Mouse (Mus musculus) T-helper 17 cell (primary cell): ENCODE results near the gene Gm14085.
"Not testable (repeated sequence)": the region's sequence is repeated elsewhere in the genome, so short reads cannot be mapped to it uniquely, and the experiment has no call there.

Source experiments
- in situ Hi-C, 2 experiments: fragments of 300-600 bp; cut with MboI, MseI; formaldehyde crosslinking; loops; 1 replicate in 1 of 2; 2 replicates in 1 of 2; pipeline ENCODE4 v1.15.1; 2025; ENCODE audit warnings: high pct_unique_total_duplicates in 2 of 2

Gene Gm14085

GRCm38 (mm10) chr2:122484641-122485040 is at the start of gene Gm14085:
Gene Gm14085 (plus strand): TSS chr2:122484941.
- in situ Hi-C loops: no loop called here

DNA sequence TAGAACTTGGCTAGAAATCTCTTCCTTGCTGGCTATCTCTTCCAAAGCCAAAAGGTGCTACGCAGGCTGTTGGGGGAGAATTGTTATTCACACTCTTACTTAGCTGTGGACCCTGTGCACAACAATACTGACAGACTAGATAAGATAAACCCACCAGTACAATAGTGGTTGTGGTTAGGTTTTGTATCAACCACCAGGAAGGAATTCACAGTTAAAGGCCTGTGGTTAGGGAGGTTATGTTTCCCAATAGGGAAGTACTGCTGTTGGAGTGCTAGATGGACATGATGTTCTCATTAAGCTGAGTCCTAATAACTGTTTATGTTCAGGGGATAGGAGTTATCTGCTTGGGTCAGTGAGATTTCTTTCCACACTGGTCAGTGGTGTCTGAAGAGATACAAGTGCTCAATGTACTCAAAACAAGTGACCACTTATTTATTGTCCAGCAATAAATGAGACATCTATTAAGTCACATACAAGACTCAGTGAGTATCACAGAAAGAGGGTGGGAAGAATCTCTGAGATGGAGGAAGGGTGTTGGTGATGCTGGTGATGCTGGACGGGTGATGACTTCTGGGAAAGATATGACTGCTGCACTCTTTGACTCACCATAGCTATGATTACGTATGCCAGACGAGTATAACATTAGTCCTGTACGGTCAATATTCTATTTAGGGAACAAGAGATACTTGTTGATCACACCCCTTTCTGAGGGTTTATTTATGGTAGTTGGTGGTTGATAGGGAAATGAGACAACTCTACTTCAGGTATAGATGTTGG is 45.8 kb upstream of the Gm14085 start:
- in situ Hi-C loops: not testable (repeated sequence)

DNA sequence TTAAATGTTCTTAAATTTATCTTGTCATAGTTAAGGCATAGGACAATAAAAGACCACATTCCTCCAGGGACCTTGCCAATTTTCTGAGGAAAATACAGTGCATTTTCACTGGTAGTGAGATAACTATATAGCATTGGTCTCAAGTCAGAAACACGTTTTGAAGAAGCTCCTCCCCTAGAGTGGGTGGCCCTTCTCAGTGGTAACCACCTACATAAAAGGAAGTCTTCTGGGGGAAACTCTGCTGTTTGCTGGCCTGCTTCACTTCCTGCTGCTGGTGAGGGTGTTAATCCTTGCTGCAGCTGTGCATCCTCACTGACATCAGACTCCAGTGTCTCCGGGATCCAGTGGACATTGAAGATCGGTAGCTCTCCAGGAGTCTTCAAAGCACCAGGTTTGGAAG is 44.2 kb upstream of the Gm14085 start:
- in situ Hi-C loops: not testable (repeated sequence)

- in situ Hi-C loops: no loop called here
These were observed 43.5 kb upstream of the Gm14085 start for GRCm38 (mm10) chr2:122441000-122441933.

DNA sequence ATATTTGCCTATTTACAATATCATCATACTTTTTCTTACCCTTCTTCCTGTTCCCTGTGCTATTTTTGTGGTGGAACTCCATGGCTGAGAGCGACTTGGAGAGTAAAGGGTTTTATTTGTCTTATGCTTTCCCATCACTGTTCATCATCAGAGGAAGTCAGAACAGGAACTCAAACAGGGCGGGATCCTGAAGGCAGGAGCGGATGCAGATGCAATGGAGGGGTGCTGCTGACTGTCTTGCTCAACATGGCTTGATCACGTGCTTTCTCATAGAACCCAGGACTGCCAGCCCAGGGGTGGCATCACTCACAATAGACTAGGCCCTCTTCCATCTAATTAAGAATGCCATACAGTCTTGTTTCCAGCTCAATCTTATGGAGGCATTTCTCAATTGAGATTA is 34.4 kb upstream of the Gm14085 start:
- in situ Hi-C loops: no loop called here

GRCm38 (mm10) chr2:122452426-122452825 is 32.3 kb upstream of the Gm14085 start:
- in situ Hi-C loops: no loop called here

- in situ Hi-C loops: loop anchor here (10.0 kb wide), 1 partner anchor 82 kb away; no protein-coding TSS in a partner anchor
These were observed 17.8 kb upstream of the Gm14085 start for GRCm38 (mm10) chr2:122466901-122467300.

DNA sequence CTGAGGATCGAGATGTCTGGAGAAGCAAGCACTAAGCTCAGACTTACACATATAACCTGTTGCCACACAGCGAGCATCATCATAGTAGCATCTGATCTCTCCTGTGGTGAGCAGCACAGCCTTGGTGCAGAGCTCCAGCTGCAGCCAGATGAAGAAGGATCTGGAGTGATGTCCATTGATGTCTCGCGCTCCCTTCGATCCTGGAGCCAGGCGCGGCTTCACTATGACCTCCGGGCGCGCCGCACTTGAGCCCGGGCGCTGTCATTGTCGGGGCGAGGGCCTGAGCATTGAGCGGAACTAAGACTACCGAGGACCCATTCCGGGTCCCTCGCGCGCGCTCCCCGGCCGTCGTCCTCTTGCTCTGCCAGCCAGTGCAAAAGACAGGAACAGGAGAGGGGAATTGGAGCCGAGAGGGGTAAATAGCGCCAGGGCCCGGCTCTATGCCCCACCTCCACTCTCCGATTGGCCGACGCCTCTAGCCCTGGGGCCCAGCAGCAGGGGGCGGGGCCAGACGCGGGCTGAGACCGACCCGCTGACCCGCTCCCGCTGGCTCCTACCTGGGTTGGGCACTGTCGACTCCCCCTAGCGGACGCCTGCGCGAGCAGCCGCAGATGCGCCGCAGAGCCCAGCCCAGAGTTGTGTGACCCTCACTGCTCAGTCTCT is 17.3 kb upstream of the Gm14085 start:
- in situ Hi-C loops: loop anchor here (10.0 kb wide), 1 partner anchor 83 kb away; no protein-coding TSS in a partner anchor

DNA sequence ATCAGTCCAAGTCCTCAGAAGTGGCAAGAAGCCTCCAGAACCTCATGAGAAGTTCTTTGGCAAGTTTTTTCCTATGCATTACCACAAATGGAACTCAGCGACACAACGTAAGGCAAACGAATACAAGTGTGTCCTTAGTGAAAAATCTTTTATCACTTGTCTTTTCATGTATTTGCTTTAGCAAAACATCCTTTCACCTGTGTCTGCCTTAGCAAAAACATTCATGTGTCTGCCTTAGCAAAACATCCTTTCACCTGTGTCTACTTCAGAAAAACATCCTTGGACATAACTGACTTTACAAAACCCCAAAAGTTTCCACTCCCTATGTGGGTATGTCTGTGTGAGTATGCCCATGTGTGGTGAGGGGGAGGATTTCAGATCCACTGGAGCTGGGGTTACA is 15.5 kb upstream of the Gm14085 start:
- in situ Hi-C loops: loop anchor here (10.0 kb wide), 1 partner anchor 84 kb away; no protein-coding TSS in a partner anchor

DNA sequence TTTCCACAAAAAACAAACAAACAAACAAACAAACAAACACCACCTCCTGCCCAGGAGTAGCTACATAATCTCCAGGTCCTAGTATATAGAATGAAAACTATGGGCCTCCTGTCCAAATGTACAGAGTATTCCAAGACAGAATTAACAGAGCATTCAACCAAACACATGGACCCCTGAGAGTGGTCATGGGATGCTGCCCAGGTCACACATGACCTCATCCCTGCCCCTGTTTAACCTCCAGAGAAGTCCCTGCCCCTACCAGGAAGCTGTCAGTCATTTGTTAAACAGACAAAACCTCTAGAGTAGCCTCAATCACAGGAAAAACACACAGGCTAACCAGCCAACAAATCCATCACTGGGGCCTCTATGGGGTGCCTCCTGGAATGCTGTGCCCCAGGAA is 8.2 kb upstream of the Gm14085 start:
- in situ Hi-C loops: loop anchor here (5.0 kb wide), 1 partner anchor 74 kb away; no protein-coding TSS in a partner anchor

DNA sequence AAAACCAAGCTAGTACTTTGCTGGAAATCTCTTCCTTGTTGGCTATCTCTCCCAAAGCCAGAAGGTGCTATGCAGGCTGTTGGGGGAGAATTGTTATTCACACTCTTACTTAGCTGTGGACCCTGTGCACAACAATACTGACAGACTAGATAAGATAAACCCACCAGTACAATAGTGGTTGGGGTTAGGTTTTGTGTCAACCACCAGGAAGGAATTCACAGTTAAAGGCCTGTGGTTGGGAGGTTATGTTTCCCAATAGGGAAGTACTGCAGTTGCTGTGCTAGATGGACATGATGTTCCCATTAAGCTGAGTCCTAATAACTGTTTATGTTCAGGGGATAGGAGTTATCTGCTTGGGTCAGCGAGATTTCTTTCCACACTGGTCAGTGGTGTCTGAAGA is 954 bp upstream of the Gm14085 start:
- in situ Hi-C loops: not testable (repeated sequence)

GRCm38 (mm10) chr2:122485654-122486053 is 913 bp downstream of the Gm14085 start:
- in situ Hi-C loops: not testable (repeated sequence)

GRCm38 (mm10) chr2:122486122-122486521 is 1.4 kb downstream of the Gm14085 start:
- in situ Hi-C loops: not testable (repeated sequence)

DNA sequence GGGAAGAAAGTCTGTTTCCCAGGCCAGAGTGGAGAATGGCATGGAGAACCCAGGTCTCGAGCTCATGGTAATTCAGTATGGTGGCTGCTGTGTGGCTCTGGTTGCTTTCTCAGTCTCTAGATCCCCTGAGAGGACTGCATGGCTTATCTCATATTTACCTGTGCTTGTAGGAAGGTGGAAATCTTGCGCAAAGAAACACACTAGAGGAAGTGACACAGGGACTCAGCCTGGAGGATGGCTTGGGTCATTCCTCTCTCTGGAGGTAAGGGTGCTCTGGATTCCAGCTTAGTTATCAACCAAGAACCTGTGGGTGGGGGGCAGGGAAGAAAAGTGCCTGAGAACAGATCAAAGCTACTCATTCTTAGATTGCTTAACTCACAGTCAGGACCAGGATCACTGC is 1.9 kb downstream of the Gm14085 start:
- in situ Hi-C loops: no loop called here

- in situ Hi-C loops: loop anchor here in 1 of 2 experiments (25.0 kb wide), 1 partner anchor 1058 kb away; no protein-coding TSS in a partner anchor
These were observed 45.0 kb downstream of the Gm14085 start for GRCm38 (mm10) chr2:122529696-122530095.

GRCm38 (mm10) chr2:122531290-122531689 is 46.5 kb downstream of the Gm14085 start:
- in situ Hi-C loops: loop anchor here in 1 of 2 experiments (25.0 kb wide), 1 partner anchor 1056 kb away; no protein-coding TSS in a partner anchor

- in situ Hi-C loops: loop anchor here in 1 of 2 experiments (25.0 kb wide), 1 partner anchor 1056 kb away; no protein-coding TSS in a partner anchor
These were observed 47.0 kb downstream of the Gm14085 start for GRCm38 (mm10) chr2:122531726-122532125.

DNA sequence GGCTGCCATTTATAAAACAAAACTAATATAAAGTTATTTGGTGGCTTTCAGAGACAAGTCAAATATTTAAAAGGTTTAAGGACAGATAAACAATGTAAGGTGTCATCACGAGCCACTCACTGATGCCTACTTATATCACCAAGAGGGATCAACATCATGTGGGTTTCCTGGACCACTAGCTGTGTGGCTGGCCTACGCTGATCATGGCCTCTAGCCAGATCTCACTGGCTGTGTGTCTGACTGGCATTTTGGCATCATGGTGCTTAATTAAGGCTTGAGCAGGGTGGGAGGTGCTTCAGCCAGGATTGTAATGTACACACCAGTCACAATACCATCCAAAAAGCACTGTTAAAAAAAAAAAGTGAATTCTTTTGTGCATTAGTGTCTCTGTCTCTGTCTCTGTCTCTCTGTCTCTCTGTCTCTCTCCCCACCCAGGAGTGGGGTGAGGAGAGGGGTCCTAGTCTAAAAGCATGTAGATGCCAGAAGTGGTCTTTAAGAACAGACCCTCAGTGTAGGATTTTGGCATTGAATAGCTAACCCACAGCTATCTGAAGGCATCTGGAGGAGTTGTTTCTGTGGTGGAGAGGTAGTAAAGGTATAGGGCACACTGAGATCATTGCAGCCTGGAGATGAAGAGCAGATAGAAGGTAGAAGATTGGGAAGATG is 47.5 kb downstream of the Gm14085 start:
- in situ Hi-C loops: loop anchor here in 1 of 2 experiments (25.0 kb wide), 1 partner anchor 1055 kb away; no protein-coding TSS in a partner anchor

DNA sequence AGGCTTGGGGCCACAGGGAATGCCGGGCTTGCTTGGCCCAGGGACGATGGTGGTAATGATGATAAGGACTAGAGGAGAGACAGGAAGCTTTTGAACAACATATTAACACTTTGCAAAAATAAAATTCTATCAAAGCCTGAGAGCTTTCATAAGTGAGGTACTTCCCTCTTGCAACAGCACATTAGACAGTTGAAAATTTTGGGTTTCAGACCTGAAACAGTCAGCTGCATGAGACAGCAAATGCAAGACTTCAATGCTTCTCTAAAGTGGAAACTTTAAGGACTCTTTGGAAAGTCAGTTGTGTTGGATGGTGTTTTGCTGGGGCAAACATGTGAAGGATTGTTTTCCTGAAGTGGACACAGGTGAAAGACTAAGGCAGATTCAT is 48.1 kb downstream of the Gm14085 start:
- in situ Hi-C loops: loop anchor here in 1 of 2 experiments (25.0 kb wide), 1 partner anchor 1055 kb away; no protein-coding TSS in a partner anchor

DNA sequence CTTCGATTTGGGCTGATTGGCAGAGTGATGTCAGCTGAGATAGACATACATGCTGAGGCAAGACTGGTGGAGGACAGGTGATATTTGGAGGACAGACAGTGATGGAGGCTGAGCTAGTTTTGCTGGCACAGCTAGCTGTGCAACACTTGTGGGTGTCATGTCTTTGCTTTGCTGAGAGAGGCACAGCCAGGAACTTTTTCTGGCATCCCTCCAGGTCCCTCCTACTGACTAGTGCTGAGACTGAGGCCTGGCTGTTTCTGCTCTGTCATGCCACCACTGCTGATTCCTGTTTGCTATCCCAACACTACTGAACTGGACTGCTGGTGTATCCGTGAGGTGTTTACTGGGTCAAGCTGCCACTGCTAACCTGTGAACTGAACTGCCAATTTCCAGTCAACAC is 48.6 kb downstream of the Gm14085 start:
- in situ Hi-C loops: loop anchor here in 1 of 2 experiments (25.0 kb wide), 1 partner anchor 1054 kb away; no protein-coding TSS in a partner anchor
